Mouse (Mus musculus) MEL (cell line): ENCODE measurements around the gene Gabbr2. TPM values are rescaled to one million over a fixed set of nuclear protein-coding genes. Genes with fewer than 3 reads are reported as not detected.

Experiments used
- DNase-seq: peaks from one replicate; pipeline ENCODE4 v3.0.0; 2011; ENCODE audit warnings: low read depth, low spot score
- H3K27ac ChIP-seq: 2 replicates; pipeline ENCODE4 v1.5.1; 2012; ENCODE audit warnings: low read depth, mild to moderate bottlenecking, control low read depth, low read length, moderate library complexity; ENCODE audit not compliant: control insufficient read depth
- H3K27me3 ChIP-seq, 2 experiments: fragments of 150-350 bp in 1 of 2; sonication (generic) in 1 of 2; 2 replicates each; pipeline ENCODE4 v1.6.1; 2012; ENCODE audit warnings: low read length in 2 of 2, mild to moderate bottlenecking in 2 of 2, improper control_type of control experiment in 1 of 2, moderate library complexity in 1 of 2; ENCODE audit not compliant: insufficient read depth in 2 of 2, control insufficient read depth in 1 of 2
- H3K36me3 ChIP-seq, 2 experiments: 2 replicates each; pipeline ENCODE4 v1.6.1; 2012 to 2014; ENCODE audit warnings: low read length in 2 of 2, improper control_type of control experiment in 1 of 2, inconsistent platforms in 1 of 2, mild to moderate bottlenecking in 1 of 2; ENCODE audit not compliant: insufficient read depth in 2 of 2, control insufficient read depth in 1 of 2
- H3K4me1 ChIP-seq, 2 experiments: fragments of 150-350 bp in 1 of 2; sonication (generic) in 1 of 2; 2 replicates each; pipeline ENCODE4 v1.6.1; 2012; ENCODE audit warnings: low read length in 2 of 2, improper control_type of control experiment in 1 of 2, mild to moderate bottlenecking in 1 of 2; ENCODE audit not compliant: insufficient read depth in 2 of 2, control insufficient read depth in 1 of 2
- H3K4me3 ChIP-seq, 2 experiments: fragments of 150-350 bp in 1 of 2; sonication (generic) in 1 of 2; 2 replicates each; pipeline ENCODE4 v1.5.1; 2012; ENCODE audit warnings: low read depth in 2 of 2, low read length in 2 of 2, mild to moderate bottlenecking in 2 of 2, moderate library complexity in 2 of 2, control low read depth in 1 of 2, improper control_type of control experiment in 1 of 2; ENCODE audit not compliant: control insufficient read depth in 1 of 2, insufficient read depth in 1 of 2
- H3K79me2 ChIP-seq: 2 replicates; pipeline ENCODE4 v1.6.1; 2012; ENCODE audit warnings: mild to moderate bottlenecking, low read length, moderate library complexity; ENCODE audit not compliant: control insufficient read depth, poor library complexity, insufficient read depth
- H3K9ac ChIP-seq: 2 replicates; pipeline ENCODE4 v1.6.1; 2012; ENCODE audit warnings: low read depth, mild to moderate bottlenecking, control low read depth, low read length, moderate library complexity; ENCODE audit not compliant: control insufficient read depth, poor library complexity, severe bottlenecking
- H3K9me3 ChIP-seq: fragments of 150-350 bp; sonication (generic); replicated peaks from 2 replicates; pipeline ENCODE4 v1.6.1; 2012; ENCODE audit warnings: mild to moderate bottlenecking, low read length, improper control_type of control experiment, moderate library complexity; ENCODE audit not compliant: insufficient read depth
- BHLHE40 ChIP-seq: IDR thresholded peaks from 2 replicates; pipeline ENCODE4 v1.6.1; 2012; ENCODE audit warnings: low read depth, mild to moderate bottlenecking, inconsistent platforms, low read length, improper control_type of control experiment, borderline replicate concordance
- CHD1 ChIP-seq: IDR thresholded peaks from 2 replicates; pipeline ENCODE4 v1.6.1; 2012; ENCODE audit warnings: low read depth, mild to moderate bottlenecking, inconsistent platforms, low read length, improper control_type of control experiment
- CTCF ChIP-seq, 3 experiments: IDR thresholded peaks in 2 of 3; conservative IDR thresholded peaks in 1 of 3; 2 replicates each; pipeline ENCODE4 v1.5.1; 2011 to 2012; ENCODE audit warnings: low read length in 3 of 3, low read depth in 2 of 3, mild to moderate bottlenecking in 2 of 3, improper control_type of control experiment in 1 of 3, inconsistent platforms in 1 of 3, mixed read lengths in 1 of 3, moderate library complexity in 1 of 3; ENCODE audit not compliant: control insufficient read depth in 1 of 3, insufficient read depth in 1 of 3, poor library complexity in 1 of 3, severe bottlenecking in 1 of 3
- E2F4 ChIP-seq: IDR thresholded peaks from 2 replicates; pipeline ENCODE4 v1.6.1; 2011; ENCODE audit warnings: low read depth, low read length, improper control_type of control experiment, borderline replicate concordance
- MEF2A ChIP-seq: IDR thresholded peaks from 2 replicates; pipeline ENCODE4 v1.6.1; 2014; ENCODE audit warnings: low read depth, mild to moderate bottlenecking, inconsistent platforms, low read length, improper control_type of control experiment; ENCODE audit not compliant: poor library complexity, insufficient replicate concordance, severe bottlenecking; ENCODE audit errors: extremely low read depth
- MYC ChIP-seq: IDR thresholded peaks from 2 replicates; pipeline ENCODE4 v1.6.1; 2011; ENCODE audit warnings: low read depth, mild to moderate bottlenecking, low read length, improper control_type of control experiment, moderate library complexity
- POLR2AphosphoS2 ChIP-seq: IDR thresholded peaks from 2 replicates; pipeline ENCODE4 v1.6.1; 2011; ENCODE audit warnings: low read length, improper control_type of control experiment
- RCOR1 ChIP-seq: IDR thresholded peaks from 2 replicates; pipeline ENCODE4 v1.6.1; 2012; ENCODE audit warnings: low read depth, mild to moderate bottlenecking, inconsistent platforms, low read length, improper control_type of control experiment
- SMC3 ChIP-seq: IDR thresholded peaks from 2 replicates; pipeline ENCODE4 v1.6.1; 2011; ENCODE audit warnings: low read depth, low read length, improper control_type of control experiment
- TAL1 ChIP-seq: IDR thresholded peaks from 2 replicates; pipeline ENCODE4 v1.6.1; 2012; ENCODE audit warnings: mild to moderate bottlenecking, inconsistent platforms, low read length, moderate library complexity, mixed read lengths
- TBP ChIP-seq: IDR thresholded peaks from 2 replicates; pipeline ENCODE4 v1.8.0; 2011; ENCODE audit warnings: low read depth, low read length, improper control_type of control experiment
- TCF12 ChIP-seq: IDR thresholded peaks from 2 replicates; pipeline ENCODE4 v1.6.1; 2014; ENCODE audit warnings: low read depth, mild to moderate bottlenecking, inconsistent platforms, low read length, improper control_type of control experiment, moderate library complexity
- USF1 ChIP-seq: IDR thresholded peaks from 2 replicates; pipeline ENCODE4 v1.6.1; 2014; ENCODE audit warnings: low read depth, mild to moderate bottlenecking, inconsistent platforms, low read length, improper control_type of control experiment, moderate library complexity
- USF2 ChIP-seq, 2 experiments: IDR thresholded peaks; 2 replicates each; pipeline ENCODE4 v1.6.1; 2011 to 2012; ENCODE audit warnings: improper control_type of control experiment in 2 of 2, low read length in 2 of 2, borderline replicate concordance in 1 of 2, inconsistent platforms in 1 of 2, low read depth in 1 of 2, mild to moderate bottlenecking in 1 of 2; ENCODE audit not compliant: insufficient read depth in 1 of 2
- ZC3H11A ChIP-seq: IDR thresholded peaks from 2 replicates; pipeline ENCODE4 v1.6.1; 2012; ENCODE audit warnings: low read depth, mild to moderate bottlenecking, inconsistent platforms, low read length, improper control_type of control experiment
- polyA plus RNA-seq, 2 experiments: library from polyadenylated mRNA; stranded (reverse) in 1 of 2; unstranded in 1 of 2; fragments of >175 nt in 1 of 2; fragments of >200 nt in 1 of 2; gene quantifications; 2 replicates each; pipeline versions ENCODE4 v1.2.1 to v1.2.4; 2012; ENCODE audit warnings: low replicate concordance in 2 of 2, low read depth in 1 of 2; ENCODE audit not compliant: insufficient read length in 2 of 2, insufficient read depth in 1 of 2, missing spikeins in 1 of 2
- total RNA-seq: library from RNA; depleted of rRNA; stranded (reverse); fragments of 300-350 nt; gene quantifications from 2 replicates; pipeline ENCODE4 v1.2.3, GENCODE M21; 2012

The Gabbr2 gene
- total and polyA plus RNA-seq, 3 experiments, result not detected

DNA sequence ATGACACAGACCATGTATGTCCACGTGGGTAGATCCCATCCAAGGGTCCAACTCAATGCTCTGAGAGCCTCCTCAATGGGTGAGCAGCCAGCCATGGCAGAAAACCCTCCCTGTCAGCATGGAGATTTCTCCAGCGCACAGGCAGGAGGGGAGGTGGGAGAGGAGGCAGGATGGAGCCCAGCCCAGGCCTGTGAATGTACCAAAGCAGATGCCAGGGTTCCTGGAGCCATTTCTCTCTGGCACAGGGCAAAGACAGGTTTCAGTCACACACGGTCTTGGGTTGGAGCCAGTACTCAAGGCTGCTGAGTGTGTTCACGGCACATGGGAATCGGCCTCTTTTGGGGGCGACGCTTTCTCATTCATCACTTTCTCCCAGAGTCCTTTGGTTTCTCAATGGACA, 189.3 kb downstream of the Gabbr2 start:
- H3K4me3 ChIP-seq, result no peak overlapping the region
- no peak overlapping the region for H3K27ac ChIP-seq
- DNase-seq, result no peak
- H3K36me3 ChIP-seq, result no peaks in the 10 kb centered on the region
- H3K27me3 ChIP-seq, result no peaks in the 10 kb centered on the region
- no peaks in the 10 kb centered on the region for H3K79me2 ChIP-seq
- H3K9ac ChIP-seq, result no peak overlapping the region
- no peaks in the 10 kb centered on the region for H3K4me1 ChIP-seq
- no peaks in the 10 kb centered on the region for H3K9me3 ChIP-seq
- TF ChIP-seq CTCF (IDR thresholded peaks at IDR 0.05 in 2 of 3, conservative IDR thresholded peaks at IDR 0.05 in 1 of 3; ENCODE audit: control insufficient read depth in 1 of 3, insufficient read depth in 1 of 3, low read depth in 2 of 3, low read length in 3 of 3, poor library complexity in 1 of 3, severe bottlenecking in 1 of 3) (no peak), CHD1 (no peak), MYC (no peak), USF2 (IDR thresholded peaks at IDR 0.05; ENCODE audit: borderline replicate concordance in 1 of 2, insufficient read depth in 1 of 2, low read depth in 1 of 2, low read length in 2 of 2) (no peak), MEF2A (no peak), TAL1 (no peak), BHLHE40 (no peak), ZC3H11A (no peak), E2F4 (no peak)

DNA sequence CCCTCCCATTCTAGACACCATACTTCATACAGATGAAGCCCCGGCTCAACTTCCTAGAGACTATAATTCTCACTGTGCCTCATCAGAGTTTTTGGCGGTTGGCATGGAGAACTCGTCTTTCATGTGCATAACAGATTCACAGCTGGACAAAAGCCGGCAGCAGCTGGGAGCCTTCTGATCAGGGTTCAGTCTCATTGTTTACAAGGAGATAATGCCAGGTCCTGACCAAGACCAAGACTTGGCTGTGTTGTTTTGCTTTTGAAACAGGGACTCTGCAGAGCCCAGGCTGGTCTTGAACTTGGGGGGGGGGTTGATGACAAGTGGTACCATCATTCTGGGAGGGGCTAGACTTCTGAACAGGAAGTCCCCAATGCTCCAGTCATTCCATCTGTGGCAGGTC, 191.8 kb downstream of the Gabbr2 start:
- Histone ChIP-seq H3K27me3 (no peaks in the 10 kb centered on the region; a peak in 1 of 4 replicates), H3K36me3 (no peaks in the 10 kb centered on the region), H3K27ac (no peak overlapping the region), H3K9me3 (no peaks in the 10 kb centered on the region), H3K4me1 (no peaks in the 10 kb centered on the region), H3K4me3 (no peak overlapping the region), H3K9ac (no peak overlapping the region), H3K79me2 (no peaks in the 10 kb centered on the region)
- no peak for DNase-seq
- TF ChIP-seq RCOR1 (no peak), TCF12 (no peak), CTCF (IDR thresholded peaks at IDR 0.05 in 2 of 3, conservative IDR thresholded peaks at IDR 0.05 in 1 of 3; ENCODE audit: control insufficient read depth in 1 of 3, insufficient read depth in 1 of 3, low read depth in 2 of 3, low read length in 3 of 3, poor library complexity in 1 of 3, severe bottlenecking in 1 of 3) (no peak), SMC3 (no peak), TBP (no peak), CHD1 (no peak), USF1 (no peak), MEF2A (no peak)

DNA sequence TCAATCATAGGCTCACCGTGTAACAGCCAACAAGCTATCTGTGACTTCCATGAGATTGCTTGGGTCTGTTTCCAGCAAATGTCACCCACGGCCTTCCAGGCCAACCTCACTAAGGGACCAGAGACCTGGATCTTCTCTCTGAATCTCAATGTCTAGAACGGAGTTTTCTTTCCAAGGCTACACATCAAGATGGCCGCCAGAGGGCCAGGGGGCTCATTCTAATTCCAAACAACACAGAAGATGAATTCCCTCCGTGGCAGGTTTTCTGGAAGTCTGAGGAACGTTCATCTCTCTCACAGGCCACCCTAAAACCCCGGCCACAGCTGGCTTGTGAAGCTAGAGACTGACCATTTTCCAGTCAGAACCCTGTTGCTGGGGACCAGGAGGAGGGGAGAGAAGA, 196.0 kb downstream of the Gabbr2 start:
- DNase-seq, result no peak
- H3K9me3 ChIP-seq, result no peaks in the 10 kb centered on the region
- peak; percentile 53 for TF ChIP-seq SMC3
- TF ChIP-seq POLR2AphosphoS2, result no peak
- peak in 1 of 3 experiments; percentile 30; a peak in 2 of 6 replicates for TF ChIP-seq CTCF (IDR thresholded peaks at IDR 0.05 in 2 of 3, conservative IDR thresholded peaks at IDR 0.05 in 1 of 3; ENCODE audit: control insufficient read depth in 1 of 3, insufficient read depth in 1 of 3, low read depth in 2 of 3, low read length in 3 of 3, poor library complexity in 1 of 3, severe bottlenecking in 1 of 3)
- H3K36me3 ChIP-seq, result no peaks in the 10 kb centered on the region
- no peaks in the 10 kb centered on the region for H3K4me1 ChIP-seq
- no peak overlapping the region for H3K9ac ChIP-seq
- no peak overlapping the region for H3K4me3 ChIP-seq
- H3K27me3 ChIP-seq, result no peaks in the 10 kb centered on the region; a peak in 2 of 4 replicates
- no peak overlapping the region for H3K27ac ChIP-seq
- H3K79me2 ChIP-seq, result no peaks in the 10 kb centered on the region
